Mouse (Mus musculus): ENCODE results near the gene Wnt7a.

Gene Wnt7a

DNA sequence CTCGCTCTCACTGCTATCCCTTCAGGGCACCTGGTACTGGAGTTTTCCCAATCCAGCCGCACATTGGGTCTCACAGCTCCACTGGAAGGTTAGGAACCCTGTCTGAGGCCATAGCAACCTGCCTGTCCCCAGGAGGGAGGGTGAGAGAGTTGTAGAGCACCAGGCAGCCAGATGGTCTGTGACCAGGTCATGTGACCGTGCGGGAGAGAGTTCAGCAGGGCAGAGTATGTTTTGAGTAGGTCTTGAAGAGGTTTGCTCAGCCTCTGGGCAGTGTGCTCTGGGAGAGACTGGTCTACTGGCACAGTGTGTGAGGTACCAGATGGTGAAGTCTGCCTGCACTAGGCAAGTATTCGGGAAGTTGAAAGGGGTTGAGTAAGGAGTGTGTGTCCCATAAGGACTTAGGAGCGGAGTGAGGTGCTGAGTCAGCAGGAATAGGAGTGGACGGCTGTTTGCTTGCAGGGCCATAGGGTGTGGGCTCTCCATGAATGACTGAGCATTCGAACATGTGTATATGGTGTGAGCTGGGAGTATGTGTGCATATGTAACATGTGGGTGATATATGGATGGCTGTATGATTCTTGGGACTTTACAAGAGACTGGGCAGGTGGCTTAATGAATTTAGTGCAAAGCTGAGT is 71.4 kb downstream of the Wnt7a start:
- no peak for ATAC-seq (ENCODE audit: low TSS enrichment)

DNA sequence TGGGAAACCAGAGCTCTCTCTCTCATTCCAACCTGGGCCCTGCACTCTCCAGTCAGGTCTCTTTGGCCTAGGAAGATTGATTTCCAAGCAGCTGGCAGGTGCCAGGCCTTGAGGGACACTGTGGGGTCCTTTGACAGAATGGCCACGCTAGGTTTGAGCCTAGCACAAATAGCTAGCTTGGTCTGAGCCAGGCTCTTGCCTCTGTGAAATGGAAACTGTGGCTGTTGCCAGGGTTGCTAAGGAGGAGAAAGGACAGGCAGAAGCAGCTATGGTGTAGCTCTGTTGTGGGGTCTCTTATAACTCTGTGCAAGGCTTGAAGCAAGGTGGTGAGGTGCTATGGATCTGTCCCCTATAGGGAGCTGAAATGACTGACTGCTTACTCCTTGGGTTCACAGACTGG is 75.7 kb downstream of the Wnt7a start:
- ATAC-seq (ENCODE audit: low TSS enrichment): no peak

DNA sequence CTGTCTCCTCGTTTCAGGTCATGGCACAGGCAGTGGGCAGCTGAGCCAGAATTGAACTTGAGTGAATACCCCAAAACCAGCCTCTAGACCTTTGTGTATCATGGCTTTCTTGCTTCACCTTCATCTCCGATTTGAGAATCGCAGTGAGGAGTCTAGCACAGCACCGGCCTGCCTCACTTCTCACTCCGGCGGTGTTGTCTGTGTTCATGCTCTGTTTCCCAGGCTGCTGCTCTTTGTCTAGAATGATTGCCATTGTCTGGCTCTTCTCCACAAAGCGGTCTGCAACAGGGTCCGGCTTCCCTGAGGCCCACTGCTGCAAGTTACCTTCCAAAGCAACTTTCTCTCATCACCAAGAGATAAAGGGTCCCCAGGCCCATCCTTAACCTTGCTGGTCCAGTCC is 79.3 kb downstream of the Wnt7a start:
- ATAC-seq (ENCODE audit: low TSS enrichment): no peak

DNA sequence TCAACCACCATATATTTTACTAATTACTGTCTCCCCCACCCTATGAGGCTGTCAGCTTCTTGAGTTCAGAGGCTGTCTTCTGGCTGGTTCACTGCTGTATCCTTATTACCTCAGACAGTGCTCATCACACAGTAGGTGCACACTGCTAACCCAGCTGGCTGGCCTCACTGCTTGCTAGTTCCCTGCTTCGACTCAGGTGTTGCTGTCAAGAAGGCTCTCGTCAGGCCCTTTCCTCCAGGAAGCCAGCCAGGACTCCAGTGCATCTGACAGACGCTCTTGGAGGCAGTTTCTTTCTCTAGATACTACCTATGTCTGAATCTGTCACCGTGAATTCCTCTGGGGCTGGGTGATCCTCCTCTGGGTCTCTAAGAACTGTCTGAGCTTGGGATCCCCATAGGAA is 85.6 kb downstream of the Wnt7a start:
- no peak for ATAC-seq (ENCODE audit: low TSS enrichment)

DNA sequence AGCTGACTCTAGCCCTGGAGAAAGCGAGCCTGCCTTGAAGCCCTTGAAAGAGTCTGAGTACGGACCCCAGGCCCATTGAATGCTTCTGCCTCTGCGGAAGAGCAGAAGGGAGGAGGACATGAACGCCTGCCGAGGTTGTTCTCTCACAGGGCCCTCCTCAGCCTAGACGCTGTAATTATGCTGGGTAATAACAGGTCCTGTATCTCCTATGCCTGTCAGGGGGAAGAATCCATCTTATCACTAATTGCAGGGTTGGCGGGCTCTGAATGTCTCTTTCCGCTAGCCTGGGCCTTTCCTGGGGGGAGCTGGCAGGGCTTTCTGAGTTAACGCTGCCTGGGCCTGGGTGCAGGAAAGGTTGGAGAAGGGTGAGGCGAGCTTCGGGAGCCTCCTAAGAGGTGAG is 86.4 kb downstream of the Wnt7a start:
- ATAC-seq (ENCODE audit: low TSS enrichment): no peak

DNA sequence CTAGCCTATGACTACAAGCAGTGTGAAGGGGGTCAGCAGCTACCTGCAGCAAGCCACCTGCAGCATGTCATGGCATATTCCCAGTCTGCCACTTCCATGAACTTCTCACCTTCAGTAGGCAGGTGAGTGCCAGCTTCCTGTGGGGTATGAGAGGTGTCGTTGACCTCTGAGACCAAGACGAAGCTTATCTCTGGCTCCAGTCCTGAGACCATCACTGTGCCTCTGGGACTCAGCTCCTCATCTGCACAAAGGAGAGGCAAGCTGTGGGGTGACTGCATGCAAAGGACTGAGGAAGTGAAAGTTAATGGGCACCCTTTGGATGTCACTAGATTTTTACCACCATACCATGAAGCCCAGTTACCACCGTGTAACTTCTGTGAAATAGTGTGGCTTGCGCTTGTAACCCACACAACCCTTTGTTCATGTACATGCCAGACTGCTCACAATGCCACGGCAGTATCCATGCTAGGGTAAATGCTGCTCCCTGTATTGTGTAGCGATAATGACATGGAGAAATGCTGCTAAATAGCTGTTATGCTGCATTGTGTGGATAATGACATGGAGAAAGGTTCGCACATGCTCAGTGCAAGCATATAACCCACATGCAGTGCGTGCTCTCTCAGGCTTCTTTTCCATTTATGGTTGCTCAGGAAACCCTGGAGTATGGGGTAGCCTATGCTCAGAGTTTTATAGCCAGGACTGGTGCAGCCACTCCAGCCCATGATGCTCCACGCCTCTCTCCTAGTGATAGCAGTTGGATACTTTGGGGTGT is 89.0 kb downstream of the Wnt7a start:
- no peak for ATAC-seq (ENCODE audit: low TSS enrichment)
